Mouse (Mus musculus) intestine, embryonic 16.5 days (tissue): ENCODE results near the gene Pgc. TPM values are rescaled to one million over a fixed set of nuclear protein-coding genes. Genes with fewer than 3 reads are reported as not detected.

Experiments used
- ATAC-seq: fragments of 200-750 bp; cut with Nextera tagmentation; 2 replicates; pipeline ENCODE4 v1.8.0; 2017; ENCODE audit warnings: moderate TSS enrichment, moderate library complexity
- H3K27ac ChIP-seq: fragments of 300-500 bp; sonication (generic); 2 replicates; pipeline ENCODE4 v1.5.1; 2014; ENCODE audit warnings: mild to moderate bottlenecking, low read length
- H3K27me3 ChIP-seq: fragments of 300-500 bp; sonication (generic); replicated peaks from 2 replicates; pipeline ENCODE4 v1.6.1; 2014; ENCODE audit warnings: low read length, control low read depth, mixed read lengths; ENCODE audit not compliant: control insufficient read depth, insufficient read depth
- H3K36me3 ChIP-seq: fragments of 300-500 bp; sonication (generic); 2 replicates; pipeline ENCODE4 v1.6.1; 2014; ENCODE audit warnings: low read length, control low read depth; ENCODE audit not compliant: control insufficient read depth, insufficient read depth
- H3K4me1 ChIP-seq: fragments of 300-500 bp; sonication (generic); 2 replicates; pipeline ENCODE4 v1.6.1; 2014; ENCODE audit warnings: low read length, control low read depth, mixed read lengths; ENCODE audit not compliant: control insufficient read depth, insufficient read depth
- H3K4me2 ChIP-seq: fragments of 300-500 bp; sonication (generic); 2 replicates; pipeline ENCODE4 v1.6.1; 2014; ENCODE audit warnings: low read depth, low read length, control low read depth
- H3K4me3 ChIP-seq: fragments of 300-500 bp; sonication (generic); 2 replicates; pipeline ENCODE4 v1.5.1; 2014; ENCODE audit warnings: mild to moderate bottlenecking, low read length
- H3K9ac ChIP-seq: fragments of 300-500 bp; sonication (generic); 2 replicates; pipeline ENCODE4 v1.6.1; 2014; ENCODE audit warnings: low read depth, low read length
- H3K9me3 ChIP-seq: fragments of 300-500 bp; sonication (generic); 2 replicates; pipeline ENCODE4 v1.6.1; 2016; ENCODE audit warnings: low read length, control low read depth; ENCODE audit not compliant: control insufficient read depth
- WGBS: fragments of 180-500 bp; shearing (Covaris S2); extraction: QIAGEN DNeasy Blood & Tissue Kit; methylation state at CpG from one replicate; pipeline ENCODE4 v1.1.7; 2014; 5-methylcytosine and 5-hydroxymethylcytosine counted together
- polyA plus RNA-seq: library from polyadenylated mRNA; unstranded; fragments of >200 nt; fragmentation: Nextera tagmentation; extraction: Ambion mirVana; gene quantifications from 2 replicates; pipeline ENCODE4 v1.2.1, GENCODE M21; 2015

The Pgc gene
- polyA plus RNA-seq, 1 experiment from 2014 or later: 0.68 TPM

DNA sequence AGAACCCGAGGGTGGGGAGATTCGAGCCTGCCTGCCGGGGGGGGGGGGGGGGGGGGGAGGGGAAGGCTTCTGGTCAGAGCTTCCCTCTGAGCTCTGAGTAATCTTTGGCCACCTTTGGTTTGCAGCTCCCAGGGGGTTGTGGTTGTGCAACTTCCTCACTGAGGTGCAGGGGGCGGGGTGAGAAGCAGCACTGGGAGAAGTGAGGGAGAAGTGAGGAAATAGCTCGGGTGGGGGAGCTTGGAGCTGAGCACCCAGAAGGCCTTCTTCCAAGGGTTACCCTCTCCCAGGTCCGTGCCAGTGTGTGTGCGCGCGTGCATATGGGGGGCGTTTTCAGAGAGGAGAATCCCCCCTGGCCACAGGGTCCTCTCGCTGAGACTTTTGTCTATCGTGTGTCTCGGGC, 27.6 kb downstream of the Pgc start:
- peak overlapping the region; percentile 90 for H3K27ac ChIP-seq
- WGBS: 72% methylated on average over 9 of the region's 13 CpGs
- peak overlapping the region; percentile 11; the same call in 1 of the 2 replicates for H3K4me3 ChIP-seq
- 0 out of 2 replicates have a peak, but pooled peaks cover 3% of the 10 kb centered on the region for H3K36me3 ChIP-seq
- H3K9me3 ChIP-seq: no peaks in the 10 kb centered on the region
- H3K9ac ChIP-seq: peak overlapping the region; percentile 56
- H3K27me3 ChIP-seq: no peaks in the 10 kb centered on the region
- peak overlapping the region; percentile 35; the same call in 1 of the 2 replicates for H3K4me2 ChIP-seq
- ATAC-seq: peak; percentile 78
- H3K4me1 ChIP-seq: peaks cover 23% of the 10 kb centered on the region

DNA sequence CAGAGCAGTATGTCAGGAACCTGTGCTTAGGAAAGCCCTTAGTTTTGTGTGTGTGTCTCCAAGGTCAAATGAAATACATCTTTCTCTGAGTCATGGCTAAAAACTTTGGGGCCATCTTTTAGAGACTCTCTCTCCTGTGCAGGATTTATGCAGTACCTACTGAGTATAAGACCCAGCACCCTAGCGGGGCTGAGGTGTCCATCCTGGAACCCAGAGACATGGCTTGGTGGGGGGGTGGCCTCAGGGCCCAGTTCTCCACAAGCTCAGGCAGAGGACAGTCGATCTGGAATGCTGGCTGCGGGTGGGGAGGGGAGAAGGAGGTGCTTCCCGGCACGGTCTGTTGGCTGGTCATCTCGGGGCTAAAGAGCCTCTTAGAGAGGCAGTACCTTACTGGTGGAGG, 29.7 kb downstream of the Pgc start:
- Histone ChIP-seq H3K4me2 (no peak overlapping the region), H3K27me3 (no peaks in the 10 kb centered on the region), H3K4me3 (no peak overlapping the region), H3K9ac (no peak overlapping the region), H3K36me3 (0 out of 2 replicates have a peak, but pooled peaks cover 3% of the 10 kb centered on the region), H3K9me3 (no peaks in the 10 kb centered on the region), H3K4me1 (peaks cover 31% of the 10 kb centered on the region), H3K27ac (no peak overlapping the region)
- WGBS: 38% methylated on average over 6 of the region's 6 CpGs
- ATAC-seq: no peak

DNA sequence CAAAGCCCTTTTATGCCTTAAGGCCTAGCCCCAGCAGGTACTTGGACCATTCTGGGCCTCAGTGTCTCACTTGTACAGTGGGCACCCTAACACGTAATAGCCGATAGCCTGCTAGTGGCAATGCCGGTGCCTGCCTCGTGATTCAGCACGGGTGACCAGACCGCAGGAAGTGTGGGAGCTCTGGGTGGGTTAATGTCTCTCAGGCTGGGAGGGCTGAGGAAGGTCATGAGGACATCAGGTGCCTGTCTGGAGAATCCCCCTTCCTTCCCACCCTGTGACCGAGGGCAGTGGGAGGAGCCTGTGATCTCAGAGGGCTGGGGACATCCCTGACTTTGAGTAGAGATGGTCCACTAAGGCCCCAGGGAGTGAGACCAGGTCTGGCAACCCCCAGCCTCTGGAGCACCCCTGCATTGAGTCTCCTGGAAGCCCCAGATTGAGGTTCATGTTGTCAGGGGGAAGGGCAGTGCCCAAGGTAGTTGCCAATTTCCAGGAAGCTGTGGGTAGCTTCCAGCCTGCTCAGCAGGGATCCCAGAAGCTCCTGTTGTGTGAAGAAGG, 30.5 kb downstream of the Pgc start:
- WGBS: 86% methylated on average over 7 of the region's 7 CpGs
- Histone ChIP-seq H3K4me3 (no peak overlapping the region), H3K4me2 (no peak overlapping the region), H3K36me3 (no peaks in the 10 kb centered on the region), H3K9me3 (no peaks in the 10 kb centered on the region), H3K27me3 (no peaks in the 10 kb centered on the region), H3K9ac (no peak overlapping the region), H3K4me1 (peaks cover 33% of the 10 kb centered on the region), H3K27ac (no peak overlapping the region)
- ATAC-seq: no peak

DNA sequence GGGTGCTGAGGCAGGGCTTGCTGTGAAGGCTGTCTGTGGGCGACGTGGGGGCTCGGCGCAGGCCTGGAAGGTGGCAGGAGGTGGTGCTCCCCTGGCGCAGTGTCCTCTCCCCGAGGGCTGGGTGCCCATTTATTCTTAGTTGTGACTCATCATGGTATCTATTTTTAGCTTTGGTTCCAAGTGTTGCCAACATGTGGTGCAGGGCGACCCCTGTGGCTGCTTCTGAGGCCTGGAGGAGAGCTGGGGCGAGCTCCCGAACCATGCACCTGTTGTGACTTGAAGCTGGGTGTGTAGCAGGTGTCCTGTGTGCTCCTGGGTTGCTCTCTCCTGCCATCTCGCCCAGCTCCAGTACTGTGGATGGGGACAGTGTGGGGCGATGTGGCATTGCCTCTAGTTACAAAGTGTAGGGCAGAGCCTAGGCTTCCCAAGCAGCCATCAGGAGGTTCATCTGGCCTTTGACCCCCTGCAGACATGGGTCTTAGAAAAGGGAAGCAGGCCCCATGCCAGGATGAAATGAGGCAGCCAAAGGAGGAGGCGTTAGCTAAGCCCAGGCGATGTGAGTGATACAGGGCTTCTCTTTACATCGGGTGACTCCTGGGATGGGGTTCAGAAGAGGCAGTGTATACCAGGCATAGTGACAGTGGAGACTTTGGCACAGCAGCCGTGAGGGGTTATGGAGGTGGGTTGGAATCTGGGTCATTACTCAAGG, 33.2 kb downstream of the Pgc start:
- Histone ChIP-seq H3K9ac (0 out of 2 replicates have a peak overlapping the region, but pooled peaks have one; percentile 21), H3K27ac (peak overlapping the region; percentile 15; the same call in 1 of the 2 replicates), H3K4me1 (peaks cover 31% of the 10 kb centered on the region), H3K4me3 (no peak overlapping the region), H3K9me3 (no peaks in the 10 kb centered on the region), H3K36me3 (no peaks in the 10 kb centered on the region), H3K4me2 (no peak overlapping the region), H3K27me3 (no peaks in the 10 kb centered on the region)
- peak; percentile 12; the same call in 1 of the 2 replicates for ATAC-seq
- 72% methylated on average over 15 of the region's 15 CpGs for WGBS

GRCm38 (mm10) chr17:47762028-47762427, 35.4 kb downstream of the Pgc start:
- H3K9ac ChIP-seq: peak overlapping the region; percentile 57
- H3K4me2 ChIP-seq: no peak overlapping the region
- H3K9me3 ChIP-seq: no peaks in the 10 kb centered on the region
- peaks cover 28% of the 10 kb centered on the region for H3K4me1 ChIP-seq
- peak overlapping the region; percentile 27 for H3K27ac ChIP-seq
- no peaks in the 10 kb centered on the region for H3K36me3 ChIP-seq
- H3K4me3 ChIP-seq: no peak overlapping the region
- no peaks in the 10 kb centered on the region for H3K27me3 ChIP-seq
- 78% methylated on average over 7 of the region's 7 CpGs for WGBS
- ATAC-seq: no peak

DNA sequence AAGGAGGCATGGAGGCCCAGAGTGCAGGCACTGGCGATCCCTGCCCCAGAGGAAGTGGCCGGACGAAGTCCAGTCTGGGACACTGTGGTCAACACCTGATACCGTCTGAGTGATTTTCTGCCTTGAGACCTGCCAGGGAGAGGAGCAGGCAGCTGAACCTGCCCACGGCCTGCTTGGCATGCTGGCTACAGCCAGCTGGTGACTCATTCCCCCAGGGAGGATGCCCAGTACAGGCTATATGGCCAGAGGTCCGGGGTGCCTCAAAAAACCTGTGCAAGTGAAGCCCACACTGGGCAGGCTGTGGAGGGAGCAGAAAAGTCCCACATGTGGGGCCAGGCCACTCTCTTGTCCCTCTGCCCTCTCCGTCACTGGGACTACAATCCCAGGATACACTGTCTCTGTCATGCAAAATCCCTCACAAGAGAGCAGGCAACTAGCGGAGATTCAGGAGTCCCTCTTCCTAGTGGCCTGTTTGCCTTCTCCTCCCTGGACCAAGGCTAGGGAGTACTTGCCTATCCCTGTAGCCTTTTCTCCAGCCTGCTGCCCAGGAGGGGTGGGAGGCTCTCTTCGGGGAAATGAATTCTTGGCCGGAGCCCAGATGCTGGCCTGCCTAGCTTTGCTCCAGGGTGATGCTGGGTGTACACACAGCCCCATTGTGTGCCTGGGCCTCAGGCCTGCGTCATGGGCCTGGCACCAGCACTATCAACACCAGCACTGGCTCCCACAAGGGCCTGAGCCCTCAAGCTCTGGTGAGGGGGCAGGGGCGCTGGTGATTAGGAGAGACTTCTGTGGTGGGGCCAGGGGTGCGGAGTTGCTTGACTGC, 36.1 kb downstream of the Pgc start:
- no peaks in the 10 kb centered on the region for H3K36me3 ChIP-seq
- peaks cover 33% of the 10 kb centered on the region for H3K4me1 ChIP-seq
- H3K27ac ChIP-seq: peak overlapping the region; percentile 27
- H3K4me2 ChIP-seq: no peak overlapping the region
- peak overlapping the region; percentile 57 for H3K9ac ChIP-seq
- H3K4me3 ChIP-seq: no peak overlapping the region
- no peaks in the 10 kb centered on the region for H3K9me3 ChIP-seq
- peak; percentile 42 for ATAC-seq
- no peaks in the 10 kb centered on the region for H3K27me3 ChIP-seq
- WGBS: 68% methylated on average over 13 of the region's 13 CpGs

DNA sequence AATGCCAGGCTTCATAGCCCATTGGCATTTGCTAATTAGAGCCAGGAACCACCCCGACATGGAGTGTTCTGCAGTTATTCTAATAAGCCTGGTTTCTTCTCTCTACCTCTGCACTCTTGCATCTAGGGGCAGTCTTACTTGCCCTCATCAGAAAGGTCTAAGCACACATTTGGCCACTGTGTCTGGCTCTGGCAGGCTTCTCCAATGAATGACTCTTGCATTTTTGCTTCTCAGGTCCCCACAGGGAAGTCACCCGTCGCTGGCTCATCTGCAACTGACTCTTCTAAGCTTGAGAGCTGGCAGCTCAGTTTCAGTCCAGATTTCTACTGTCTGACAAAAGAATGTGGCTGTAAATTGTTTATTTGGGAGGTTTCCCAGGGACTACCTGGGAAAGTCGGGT, 39.3 kb downstream of the Pgc start:
- no peaks in the 10 kb centered on the region for H3K36me3 ChIP-seq
- no peak overlapping the region for H3K27ac ChIP-seq
- no peak overlapping the region for H3K4me3 ChIP-seq
- H3K9ac ChIP-seq: no peak overlapping the region
- peaks cover 26% of the 10 kb centered on the region for H3K4me1 ChIP-seq
- no peaks in the 10 kb centered on the region for H3K9me3 ChIP-seq
- no peaks in the 10 kb centered on the region for H3K27me3 ChIP-seq
- ATAC-seq: no peak
- 66% methylated on average over 4 of the region's 4 CpGs for WGBS
- no peak overlapping the region for H3K4me2 ChIP-seq

GRCm38 (mm10) chr17:47766407-47767043, 39.9 kb downstream of the Pgc start:
- no peak for ATAC-seq
- 85% methylated on average over 6 of the region's 6 CpGs for WGBS
- Histone ChIP-seq H3K4me2 (no peak overlapping the region), H3K4me1 (peaks cover 26% of the 10 kb centered on the region), H3K9me3 (no peaks in the 10 kb centered on the region), H3K27me3 (no peaks in the 10 kb centered on the region), H3K4me3 (no peak overlapping the region), H3K9ac (no peak overlapping the region), H3K27ac (peak overlapping the region; percentile 38; the same call in 1 of the 2 replicates), H3K36me3 (no peaks in the 10 kb centered on the region)

DNA sequence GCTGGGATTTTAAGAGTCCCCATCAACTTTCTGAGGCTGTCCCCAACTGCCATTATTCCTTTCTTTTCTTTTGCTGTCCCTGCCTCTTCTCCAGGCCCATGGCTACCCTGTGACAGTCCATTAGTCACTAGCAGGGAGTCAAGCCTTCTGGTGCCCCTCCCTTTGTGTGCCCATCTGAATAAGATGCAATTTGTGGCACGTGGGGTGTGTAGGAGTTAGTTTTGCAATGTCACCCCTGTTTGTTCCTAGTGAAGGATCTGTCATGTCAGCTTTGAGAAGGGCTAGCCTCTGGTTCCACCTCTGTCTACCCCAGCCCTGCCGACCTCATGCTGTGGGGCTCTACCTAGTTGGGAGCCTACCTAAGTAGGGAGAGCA, 40.4 kb downstream of the Pgc start:
- Histone ChIP-seq H3K4me3 (no peak overlapping the region), H3K27ac (peak overlapping the region; percentile 38), H3K36me3 (no peaks in the 10 kb centered on the region), H3K9ac (no peak overlapping the region), H3K9me3 (peaks cover 3% of the 10 kb centered on the region; the same call in 1 of the 2 replicates), H3K4me2 (no peak overlapping the region), H3K4me1 (peaks cover 24% of the 10 kb centered on the region), H3K27me3 (no peaks in the 10 kb centered on the region)
- 62% methylated on average over 2 of the region's 2 CpGs for WGBS
- no peak for ATAC-seq
